Mouse (Mus musculus): ENCODE measurements around the gene Phyhipl.

GRCm38 (mm10) chr10:70520143-70521131 is 135.3 kb downstream of the Phyhipl start:
- TF ChIP-seq POLR2A (IDR thresholded peaks at IDR 0.05; ENCODE audit: insufficient read length, low read depth) (peak; percentile 71), SRF (IDR thresholded peaks at IDR 0.05; ENCODE audit: control insufficient read depth, insufficient read length, low read depth) (no peak), TCF12 (IDR thresholded peaks at IDR 0.05; ENCODE audit: insufficient read depth, poor library complexity, severe bottlenecking) (peak; percentile 47), POLR2AphosphoS2 (IDR thresholded peaks at IDR 0.05; ENCODE audit: insufficient read length, low read depth) (peak; percentile 69), MYOG (IDR thresholded peaks at IDR 0.05; ENCODE audit: control insufficient read depth in 1 of 3, insufficient read depth in 1 of 3, insufficient read length in 2 of 3, low read depth in 2 of 3) (peak; percentile 8 to 83 (median 39))

Measured in myocyte (in vitro differentiated cells).